Mouse (Mus musculus) cerebellum, adult 11 months (tissue): ENCODE data around the gene Gm10645.

Experiments
- DNase-seq: peaks from one replicate; pipeline ENCODE4 v3.0.0; 2022

Gm10645 gene

GRCm38 (mm10) chr8:83167932-83168331, 2.0 kb upstream of the Gm10645 start:
- no peak for DNase-seq

GRCm38 (mm10) chr8:83165235-83165930, 587 bp downstream of the Gm10645 start, which contains the start of gene Tbc1d9:
Gene Tbc1d9 (plus strand): TSS chr8:83165352.
- peak; percentile 81 for DNase-seq

GRCm38 (mm10) chr8:83160613-83161012, 5.4 kb downstream of the Gm10645 start:
- DNase-seq: no peak

GRCm38 (mm10) chr8:83159615-83160014, 6.4 kb downstream of the Gm10645 start:
- no peak for DNase-seq

GRCm38 (mm10) chr8:83158971-83159370, 7.0 kb downstream of the Gm10645 start:
- no peak for DNase-seq

- DNase-seq: no peak
Observed at GRCm38 (mm10) chr8:83155110-83155509, 10.9 kb downstream of the Gm10645 start.

- DNase-seq: no peak
Observed at GRCm38 (mm10) chr8:83152470-83152869, 13.5 kb downstream of the Gm10645 start.

- DNase-seq: no peak
Observed at GRCm38 (mm10) chr8:83152055-83152454, 13.9 kb downstream of the Gm10645 start.

GRCm38 (mm10) chr8:83149124-83149523, 16.8 kb downstream of the Gm10645 start:
- no peak for DNase-seq

- no peak for DNase-seq
Observed at GRCm38 (mm10) chr8:83145421-83145820, 20.5 kb downstream of the Gm10645 start.

GRCm38 (mm10) chr8:83144601-83145000, 21.4 kb downstream of the Gm10645 start:
- DNase-seq: no peak

- DNase-seq: no peak
Observed at GRCm38 (mm10) chr8:83141358-83141757, 24.6 kb downstream of the Gm10645 start.

- no peak for DNase-seq
Observed at GRCm38 (mm10) chr8:83140701-83141111, 25.3 kb downstream of the Gm10645 start.

GRCm38 (mm10) chr8:83140068-83140467, 25.9 kb downstream of the Gm10645 start:
- DNase-seq: no peak

- no peak for DNase-seq
Observed at GRCm38 (mm10) chr8:83135086-83135485, 30.9 kb downstream of the Gm10645 start.
